Mouse (Mus musculus) liver, adult (tissue): ENCODE results near the gene Lpcat2.

Experiments used
- GATA4 ChIP-seq: IDR thresholded peaks from 2 replicates; pipeline ENCODE4 v1.6.1; 2014; ENCODE audit warnings: mild to moderate bottlenecking, low read length; ENCODE audit not compliant: insufficient replicate concordance

Gene Lpcat2

GRCm38 (mm10) chr8:92895053-92895452 is 39.9 kb downstream of the Lpcat2 start:
- TF ChIP-seq GATA4: no peak

- TF ChIP-seq GATA4: no peak
Measured at GRCm38 (mm10) chr8:92896056-92896455, 40.9 kb downstream of the Lpcat2 start.

- no peak for TF ChIP-seq GATA4
Measured at GRCm38 (mm10) chr8:92896611-92897010, 41.5 kb downstream of the Lpcat2 start.

GRCm38 (mm10) chr8:92897794-92898193 is 42.7 kb downstream of the Lpcat2 start:
- TF ChIP-seq GATA4: no peak

GRCm38 (mm10) chr8:92899590-92899989 is 44.5 kb downstream of the Lpcat2 start:
- TF ChIP-seq GATA4: no peak

- no peak for TF ChIP-seq GATA4
Measured at GRCm38 (mm10) chr8:92901107-92901506, 46.0 kb downstream of the Lpcat2 start, which contains the start of gene Capns2. Gene Capns2, plus strand, starts transcription at chr8:92901407.

- no peak for TF ChIP-seq GATA4
Measured at GRCm38 (mm10) chr8:92902981-92903380, 47.8 kb downstream of the Lpcat2 start.

- TF ChIP-seq GATA4: no peak
Measured at GRCm38 (mm10) chr8:92903488-92904135, 48.5 kb downstream of the Lpcat2 start.

GRCm38 (mm10) chr8:92906553-92906952 is 51.4 kb downstream of the Lpcat2 start:
- no peak for TF ChIP-seq GATA4

GRCm38 (mm10) chr8:92908448-92908847 is 53.3 kb downstream of the Lpcat2 start:
- TF ChIP-seq GATA4: no peak

GRCm38 (mm10) chr8:92911477-92911876 is 56.3 kb downstream of the Lpcat2 start:
- TF ChIP-seq GATA4: no peak

GRCm38 (mm10) chr8:92913396-92913795 is 58.3 kb downstream of the Lpcat2 start:
- TF ChIP-seq GATA4: no peak

GRCm38 (mm10) chr8:92916082-92916481 is 60.9 kb downstream of the Lpcat2 start:
- TF ChIP-seq GATA4: no peak

- TF ChIP-seq GATA4: no peak
Measured at GRCm38 (mm10) chr8:92921768-92922167, 66.6 kb downstream of the Lpcat2 start.

- TF ChIP-seq GATA4: no peak
Measured at GRCm38 (mm10) chr8:92928986-92929385, 73.8 kb downstream of the Lpcat2 start.

- no peak for TF ChIP-seq GATA4
Measured at GRCm38 (mm10) chr8:92938056-92938455, 82.9 kb downstream of the Lpcat2 start.

GRCm38 (mm10) chr8:92949071-92949470 is 93.9 kb downstream of the Lpcat2 start:
- TF ChIP-seq GATA4: no peak
